Mouse (Mus musculus): ENCODE measurements around the gene Pigw.

- TF ChIP-seq RAD21 (IDR thresholded peaks at IDR 0.05; ENCODE audit: low read depth, low read length): no peak
- no peak for TF ChIP-seq RCOR1 (IDR thresholded peaks at IDR 0.05; ENCODE audit: low read depth, low read length)
- no peak for TF ChIP-seq CTCF (IDR thresholded peaks at IDR 0.05 in 2 of 3, conservative IDR thresholded peaks at IDR 0.05 in 1 of 3; ENCODE audit: control insufficient read depth in 1 of 3, insufficient read depth in 1 of 3, low read depth in 2 of 3, low read length in 3 of 3, poor library complexity in 1 of 3, severe bottlenecking in 1 of 3)
- TF ChIP-seq GATA1 (IDR thresholded peaks at IDR 0.05; ENCODE audit: low read depth, low read length): no peak
- TF ChIP-seq POLR2A (IDR thresholded peaks at IDR 0.05; ENCODE audit: control insufficient read depth in 1 of 2, insufficient read depth in 1 of 2, low read depth in 1 of 2, low read length in 2 of 2, poor library complexity in 1 of 2): no peak
- no peak for TF ChIP-seq POLR2AphosphoS2 (IDR thresholded peaks at IDR 0.05; ENCODE audit: low read length)
- TF ChIP-seq USF1 (IDR thresholded peaks at IDR 0.05; ENCODE audit: low read depth, low read length): no peak
- no peak for TF ChIP-seq ZNF384 (IDR thresholded peaks at IDR 0.05; ENCODE audit: low read depth, low read length)
- TF ChIP-seq CHD1 (IDR thresholded peaks at IDR 0.05; ENCODE audit: low read depth, low read length): no peak
- TF ChIP-seq KAT2A (conservative IDR thresholded peaks at IDR 0.05; ENCODE audit: low read depth, low read length): no peak
- TF ChIP-seq EP300 (IDR thresholded peaks at IDR 0.05; ENCODE audit: low read depth in 1 of 2, low read length in 2 of 2): no peak
- TF ChIP-seq TBP (IDR thresholded peaks at IDR 0.05; ENCODE audit: low read depth, low read length): no peak
- no peak for TF ChIP-seq NELFE (IDR thresholded peaks at IDR 0.05; ENCODE audit: low read depth, low read length)
These were observed 11.6 kb upstream of the Pigw start for GRCm38 (mm10) chr11:84891705-84892104.
